Mouse (Mus musculus) heart, postnatal 0 days (tissue): ENCODE measurements around the gene Prm1. TPM values are rescaled to one million over a fixed set of nuclear protein-coding genes. Genes with fewer than 3 reads are reported as not detected.
"Not testable (repeated sequence)": the region's sequence is repeated elsewhere in the genome, so short reads cannot be mapped to it uniquely, and the experiment has no call there.

ENCODE experiments used
- ATAC-seq: fragments of 200-750 bp; cut with Nextera tagmentation; 2 replicates; pipeline ENCODE4 v1.8.0; 2017; ENCODE audit warnings: low read depth, moderate number of reproducible peaks, moderate library complexity; ENCODE audit not compliant: insufficient read depth
- DNase-seq: peaks from one replicate; pipeline ENCODE4 v3.0.0-alpha.2; 2016; ENCODE audit warnings: low spot score
- H3K27ac ChIP-seq: fragments of 300-500 bp; sonication (generic); 2 replicates; pipeline ENCODE4 v1.5.1; 2014; ENCODE audit warnings: low read depth, mild to moderate bottlenecking
- H3K27me3 ChIP-seq: fragments of 300-500 bp; sonication (generic); 2 replicates; pipeline ENCODE4 v1.6.1; 2014; ENCODE audit warnings: low read length, mixed read lengths; ENCODE audit not compliant: control insufficient read depth, insufficient read depth
- H3K36me3 ChIP-seq: fragments of 300-500 bp; sonication (generic); replicated peaks from 2 replicates; pipeline ENCODE4 v1.6.1; 2014; ENCODE audit warnings: low read length, mixed read lengths; ENCODE audit not compliant: control insufficient read depth, insufficient read depth
- H3K4me1 ChIP-seq: fragments of 300-500 bp; sonication (generic); 2 replicates; pipeline ENCODE4 v1.6.1; 2014; ENCODE audit warnings: antibody characterized with exemption; ENCODE audit not compliant: control insufficient read depth, insufficient read depth
- H3K4me2 ChIP-seq: fragments of 300-500 bp; sonication (generic); 2 replicates; pipeline ENCODE4 v1.6.1; 2014; ENCODE audit warnings: low read depth, mild to moderate bottlenecking, low read length, moderate library complexity
- H3K4me3 ChIP-seq: fragments of 300-500 bp; sonication (generic); 2 replicates; pipeline ENCODE4 v1.5.1; 2014; ENCODE audit warnings: low read depth, low read length
- H3K9ac ChIP-seq: fragments of 300-500 bp; sonication (generic); replicated peaks from 2 replicates; pipeline ENCODE4 v1.6.1; 2014; ENCODE audit warnings: low read depth, low read length, mixed read lengths
- H3K9me3 ChIP-seq: fragments of 300-500 bp; sonication (generic); replicated peaks from 2 replicates; pipeline ENCODE4 v1.6.1; 2016; ENCODE audit warnings: low read length; ENCODE audit not compliant: control insufficient read depth
- CTCF ChIP-seq: IDR thresholded peaks from 2 replicates; pipeline ENCODE4 v1.5.1; 2016; ENCODE audit warnings: antibody characterized with exemption, control low read depth, low read depth
- EP300 ChIP-seq: IDR thresholded peaks from 2 replicates; pipeline ENCODE4 v1.6.1; 2016; ENCODE audit warnings: antibody characterized with exemption, low read depth
- WGBS: fragments of 180-500 bp; shearing (Covaris S2); extraction: QIAGEN DNeasy Blood & Tissue Kit; methylation state at CpG from one replicate; pipeline ENCODE4 v1.1.7; 2014; 5-methylcytosine and 5-hydroxymethylcytosine counted together
- polyA plus RNA-seq: library from polyadenylated mRNA; unstranded; fragments of >200 nt; fragmentation: Nextera tagmentation; extraction: Ambion mirVana; gene quantifications from 2 replicates; pipeline ENCODE4 v1.2.1, GENCODE M21; 2015
- total RNA-seq: library from RNA; depleted of rRNA; stranded (reverse); fragments of >200 nt; gene quantifications from 2 replicates; pipeline ENCODE4 v1.2.3, GENCODE M21; 2014; ENCODE audit warnings: low replicate concordance

Gene Prm1
- total and polyA plus RNA-seq, 2 experiments from 2014 or later, result not detected

GRCm38 (mm10) chr16:10810376-10810775 is 4.7 kb upstream of the Prm1 start:
- no peak overlapping the region for H3K27ac ChIP-seq
- DNase-seq (no peak), ATAC-seq (no peak)
- no peaks in the 10 kb centered on the region for H3K9me3 ChIP-seq
- H3K27me3 ChIP-seq, result no peaks in the 10 kb centered on the region
- no peak overlapping the region for H3K9ac ChIP-seq
- H3K36me3 ChIP-seq, result no peaks in the 10 kb centered on the region
- peaks cover 9% of the 10 kb centered on the region; the same call in 1 of the 2 replicates for H3K4me1 ChIP-seq
- TF ChIP-seq CTCF, result no peak
- no peak for TF ChIP-seq EP300
- H3K4me3 ChIP-seq, result no peak overlapping the region
- WGBS, result 93% methylated on average over 1 of the region's 1 CpGs
- no peak overlapping the region for H3K4me2 ChIP-seq

DNA sequence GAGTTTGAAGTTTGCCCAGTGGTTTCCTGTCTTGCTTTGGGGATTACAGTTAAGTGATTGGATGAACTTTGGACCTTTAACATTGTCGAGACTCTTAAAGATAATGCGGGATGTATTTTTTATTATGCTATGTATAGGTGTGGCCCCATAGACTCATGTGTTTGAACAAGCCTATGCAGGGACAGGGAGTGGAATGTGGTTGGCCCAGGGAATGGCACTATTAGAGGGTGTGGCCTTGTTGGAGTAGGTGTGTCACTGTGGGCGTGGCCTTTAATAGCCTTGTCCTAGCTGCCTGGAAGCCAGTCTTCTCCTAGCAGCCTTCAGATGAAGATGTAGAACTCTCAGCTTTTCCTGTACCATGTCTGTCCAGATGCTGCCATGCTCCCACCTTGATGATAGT is 3.2 kb downstream of the Prm1 start:
- not testable (repeated sequence) for H3K36me3 ChIP-seq, H3K9me3 ChIP-seq, ATAC-seq, DNase-seq, H3K4me2 ChIP-seq, H3K4me3 ChIP-seq, H3K4me1 ChIP-seq, H3K27ac ChIP-seq, H3K9ac ChIP-seq, H3K27me3 ChIP-seq
- 72% methylated on average over 3 of the region's 3 CpGs for WGBS

DNA sequence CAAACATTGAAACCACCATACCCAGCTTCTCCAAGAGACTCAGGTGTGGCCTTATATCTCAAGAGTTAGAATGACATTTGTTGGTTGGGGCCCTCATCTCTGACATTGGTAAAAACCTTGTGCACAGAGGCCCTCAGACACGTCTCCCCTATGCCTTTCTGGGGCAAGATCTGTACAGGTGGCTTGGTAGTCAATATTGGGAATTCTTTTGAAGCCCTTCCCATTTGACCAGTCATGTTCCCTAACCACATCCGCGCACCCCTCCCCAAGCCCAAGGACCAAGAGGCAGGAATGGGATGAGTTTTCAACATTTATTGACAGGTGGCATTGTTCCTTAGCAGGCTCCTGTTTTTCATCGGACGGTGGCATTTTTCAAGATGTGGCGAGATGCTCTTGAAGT is 9.6 kb downstream of the Prm1 start, which contains the start of gene Prm2:
Prm2 (minus strand) TSS at position 101 of the 400 bp plus-strand sequence.
- H3K27ac ChIP-seq, result no peak within 1 kb of the TSS

DNA sequence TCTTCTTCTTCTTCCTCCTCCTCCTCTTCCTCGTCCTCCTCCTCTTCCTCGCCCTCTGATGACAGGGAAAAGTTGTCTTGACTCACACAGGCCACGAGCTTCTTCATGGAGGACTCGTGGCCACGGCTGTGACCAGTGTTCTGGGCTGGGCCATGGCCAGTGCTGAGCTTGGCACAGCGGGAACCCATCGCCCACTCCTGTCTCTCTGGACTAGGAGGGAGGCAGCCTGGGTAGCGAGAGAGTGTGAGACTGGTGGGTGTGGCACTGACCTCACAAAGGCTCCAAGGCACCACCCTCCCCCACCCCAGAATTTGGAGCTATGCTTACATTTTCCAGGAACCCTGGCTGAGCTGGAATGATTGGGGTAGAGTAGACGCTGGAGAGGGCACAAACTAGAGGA is 14.9 kb downstream of the Prm1 start, which contains the start of gene Prm3:
Prm3 (minus strand) TSS at position 213 of the 400 bp plus-strand sequence.
- TF ChIP-seq CTCF, result no peak
- TF ChIP-seq EP300, result no peak
- H3K4me1 ChIP-seq, result peaks cover 11% of the 10 kb centered on the region
- no peak within 1 kb of the TSS for H3K4me3 ChIP-seq
- H3K9ac ChIP-seq, result no peak within 1 kb of the TSS
- no peak within 1 kb of the TSS for H3K27ac ChIP-seq
- ATAC-seq (no peak), DNase-seq (no peak)
- no peaks in the 10 kb centered on the region for H3K27me3 ChIP-seq
- 78% methylated on average over 9 of the region's 9 CpGs for WGBS
- no peaks in the 10 kb centered on the region for H3K36me3 ChIP-seq
- no peak within 1 kb of the TSS for H3K4me2 ChIP-seq
- H3K9me3 ChIP-seq, result no peaks in the 10 kb centered on the region

More for the DNA sequence above, 9.6 kb downstream of the Prm1 start, which contains the start of gene Prm2:
- Histone ChIP-seq H3K4me1 (no peaks in the 10 kb centered on the region), H3K36me3 (no peaks in the 10 kb centered on the region), H3K4me3 (no peak within 1 kb of the TSS), H3K9me3 (no peaks in the 10 kb centered on the region), H3K4me2 (no peak within 1 kb of the TSS), H3K27me3 (peaks cover 11% of the 10 kb centered on the region), H3K9ac (no peak within 1 kb of the TSS)
- 76% methylated on average over 6 of the region's 6 CpGs for WGBS
- ATAC-seq, result no peak
- no peak for TF ChIP-seq CTCF
- no peak for TF ChIP-seq EP300
- no peak for DNase-seq

- Histone ChIP-seq H3K36me3 (no peaks in the 10 kb centered on the region), H3K4me1 (peaks cover 13% of the 10 kb centered on the region), H3K4me3 (no peak overlapping the region), H3K9me3 (no peaks in the 10 kb centered on the region), H3K4me2 (no peak overlapping the region), H3K27ac (no peak overlapping the region), H3K27me3 (no peaks in the 10 kb centered on the region), H3K9ac (no peak overlapping the region)
- WGBS, result 83% methylated on average over 4 of the region's 4 CpGs
- no peak for DNase-seq
- no peak for ATAC-seq
- TF ChIP-seq EP300, result no peak
- no peak for TF ChIP-seq CTCF
Observed at GRCm38 (mm10) chr16:10788866-10789265, 16.8 kb downstream of the Prm1 start.

- Histone ChIP-seq H3K9ac (no peak within 1 kb of the TSS), H3K27me3 (no peaks in the 10 kb centered on the region), H3K27ac (no peak within 1 kb of the TSS), H3K36me3 (no peaks in the 10 kb centered on the region), H3K4me1 (peaks cover 16% of the 10 kb centered on the region), H3K9me3 (no peaks in the 10 kb centered on the region), H3K4me2 (no peak within 1 kb of the TSS), H3K4me3 (no peak within 1 kb of the TSS)
- no peak for DNase-seq
- ATAC-seq, result no peak
- 58% methylated on average over 16 of the region's 16 CpGs for WGBS
- TF ChIP-seq CTCF (no peak), EP300 (no peak)
Observed at GRCm38 (mm10) chr16:10788271-10788670, 17.4 kb downstream of the Prm1 start, which contains the start of gene Tnp2. TSS of gene Tnp2 (minus strand) at chr16:10788660.
